Mouse (Mus musculus): ENCODE results near the gene Islr2.

The Islr2 gene

DNA sequence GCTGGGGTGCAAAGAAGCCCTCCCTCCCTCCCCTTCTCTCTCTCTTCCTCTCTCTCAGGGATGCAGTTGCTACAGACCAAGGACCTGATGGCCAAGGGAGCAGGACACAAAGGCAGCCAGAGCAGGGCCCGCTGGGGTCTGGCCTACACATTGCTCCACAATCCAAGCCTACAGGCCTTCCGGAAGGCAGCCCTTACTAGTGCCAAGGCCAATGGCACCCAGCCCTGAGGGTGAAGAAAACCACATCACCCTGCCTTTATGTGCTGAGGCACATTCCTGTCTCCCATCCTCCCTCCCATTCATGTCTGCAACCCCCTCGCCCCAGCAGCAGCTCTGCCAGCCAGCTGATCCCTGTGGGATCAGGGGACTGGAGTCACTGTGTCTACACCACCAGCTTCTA lies 51.0 kb downstream of the Islr2 start:
- in situ Hi-C loops (cut with MboI, MseI) = loop anchor here (5.0 kb wide), 1 partner anchor 101 kb away; no protein-coding TSS in a partner anchor

DNA sequence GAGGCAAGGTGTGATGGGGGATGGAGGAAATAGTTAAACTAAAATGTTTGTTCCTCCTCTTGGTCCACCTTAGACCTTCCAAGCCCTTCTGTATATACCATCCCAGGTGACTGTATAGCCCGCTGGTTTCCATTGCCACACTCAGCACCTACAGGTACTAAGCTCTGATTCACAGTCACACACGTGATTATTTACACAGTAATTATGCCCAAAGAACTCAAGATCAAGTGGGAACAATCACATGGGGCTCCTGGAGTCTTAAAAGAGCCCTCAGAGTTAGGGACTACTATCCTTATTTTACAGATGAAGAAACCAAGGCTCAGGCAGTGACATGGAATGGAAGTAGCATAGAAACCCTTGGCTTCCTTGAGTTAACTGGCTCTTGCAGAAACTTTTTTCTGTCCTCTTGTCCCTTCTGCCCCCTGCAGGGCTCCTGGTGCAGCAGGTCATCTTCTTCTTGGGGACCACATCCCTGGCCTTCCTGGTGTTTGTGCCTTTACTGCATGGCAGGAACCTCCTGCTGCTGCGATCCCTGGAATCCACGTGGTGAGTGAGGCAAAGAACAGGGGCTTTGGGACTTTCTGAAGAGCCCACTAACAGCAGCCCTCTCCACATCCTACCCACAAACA lies 53.3 kb downstream of the Islr2 start:
- in situ Hi-C loops (cut with MboI, MseI) = loop anchor here (5.0 kb wide), 1 partner anchor 99 kb away; no protein-coding TSS in a partner anchor

GRCm38 (mm10) chr9:58148806-58149205 lies 55.3 kb downstream of the Islr2 start:
- in situ Hi-C loops (cut with MboI, MseI) = no loop called here
